Mouse (Mus musculus) kidney, embryonic 16.5 days (tissue): ENCODE data around the gene Prb1. TPM values are rescaled to one million over a fixed set of nuclear protein-coding genes. Genes with fewer than 3 reads are reported as not detected.
"Not testable (repeated sequence)": the region's sequence is repeated elsewhere in the genome, so short reads cannot be mapped to it uniquely, and the experiment has no call there.

ENCODE experiments used
- ATAC-seq: fragments of 200-750 bp; cut with Nextera tagmentation; 2 replicates; pipeline ENCODE4 v1.8.0; 2017; ENCODE audit warnings: moderate TSS enrichment; ENCODE audit not compliant: low FRiP score, low TSS enrichment
- H3K27ac ChIP-seq: fragments of 300-500 bp; sonication (generic); 2 replicates; pipeline ENCODE4 v1.5.1; 2014; ENCODE audit warnings: low read length
- H3K27me3 ChIP-seq: fragments of 300-500 bp; sonication (generic); 2 replicates; pipeline ENCODE4 v1.6.1; 2014; ENCODE audit warnings: low read length, control low read depth, mixed read lengths; ENCODE audit not compliant: insufficient read depth
- H3K36me3 ChIP-seq: fragments of 300-500 bp; sonication (generic); 2 replicates; pipeline ENCODE4 v1.6.1; 2014; ENCODE audit warnings: low read length, control low read depth, mixed read lengths; ENCODE audit not compliant: insufficient read depth
- H3K4me1 ChIP-seq: fragments of 300-500 bp; sonication (generic); 2 replicates; pipeline ENCODE4 v1.6.1; 2014; ENCODE audit warnings: low read length, control low read depth, mixed read lengths; ENCODE audit not compliant: insufficient read depth
- H3K4me2 ChIP-seq: fragments of 300-500 bp; sonication (generic); replicated peaks from 2 replicates; pipeline ENCODE4 v1.6.1; 2014; ENCODE audit warnings: low read depth, low read length
- H3K4me3 ChIP-seq: fragments of 300-500 bp; sonication (generic); 2 replicates; pipeline ENCODE4 v1.5.1; 2014; ENCODE audit warnings: mild to moderate bottlenecking, low read length
- H3K9ac ChIP-seq: fragments of 300-500 bp; sonication (generic); replicated peaks from 2 replicates; pipeline ENCODE4 v1.6.1; 2014; ENCODE audit warnings: low read length
- H3K9me3 ChIP-seq: fragments of 300-500 bp; sonication (generic); 2 replicates; pipeline ENCODE4 v1.6.1; 2016; ENCODE audit warnings: low read length, control low read depth
- polyA plus RNA-seq: library from polyadenylated mRNA; unstranded; fragments of >200 nt; fragmentation: Nextera tagmentation; extraction: Ambion mirVana; gene quantifications from 2 replicates; pipeline ENCODE4 v1.2.1, GENCODE M21; 2015

Prb1 gene
- not detected in 2 replicates for polyA plus RNA-seq

DNA sequence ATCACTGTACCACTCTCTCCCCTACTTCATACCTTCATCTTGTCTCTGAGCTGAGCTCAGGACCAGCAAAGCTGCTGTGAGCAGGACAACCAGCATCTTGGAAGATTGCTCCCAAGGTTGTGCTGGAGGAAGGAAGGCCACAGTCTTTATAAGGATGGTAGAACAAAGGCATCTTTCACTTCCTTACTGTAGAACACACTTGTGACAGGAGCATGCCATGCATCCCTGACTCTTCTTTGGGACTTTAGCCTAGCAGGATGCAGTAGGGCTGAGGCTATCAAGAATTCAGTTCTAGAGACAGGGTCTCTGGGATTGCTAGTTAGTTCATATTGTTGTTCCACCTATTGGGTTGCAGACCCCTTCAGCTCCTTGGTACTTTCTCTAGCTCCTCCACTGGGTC is at the start of gene Prb1:
Prb1 (minus strand) TSS at position 101 of the 400 bp plus-strand sequence.
- H3K9ac ChIP-seq, H3K36me3 ChIP-seq, H3K4me2 ChIP-seq, H3K9me3 ChIP-seq, ATAC-seq, H3K4me3 ChIP-seq, H3K27ac ChIP-seq, H3K4me1 ChIP-seq, H3K27me3 ChIP-seq: not testable (repeated sequence)

Other genes with a start within 250 kb of the Prb1 start
- gene Prpmp5, start 104.2 kb upstream of the Prb1 start, polyA plus RNA-seq: not detected in 2 replicates
- not detected in 2 replicates for gene Gm8882, start 153.6 kb upstream of the Prb1 start, polyA plus RNA-seq